Mouse (Mus musculus) heart, postnatal 0 days (tissue): ENCODE results near the gene Gm10392.

ENCODE experiments used
- CTCF ChIP-seq: IDR thresholded peaks from 2 replicates; pipeline ENCODE4 v1.5.1; 2016; ENCODE audit warnings: antibody characterized with exemption, control low read depth, low read depth
- EP300 ChIP-seq: IDR thresholded peaks from 2 replicates; pipeline ENCODE4 v1.6.1; 2016; ENCODE audit warnings: antibody characterized with exemption, low read depth

GRCm38 (mm10) chr11:77499354-77499753, 19.6 kb downstream of the Gm10392 start:
- TF ChIP-seq EP300: no peak
- TF ChIP-seq CTCF: no peak
